Mouse (Mus musculus) heart, adult 2 months (tissue): ENCODE data around the gene Fbxo7. TPM values are rescaled to one million over a fixed set of nuclear protein-coding genes. Genes with fewer than 3 reads are reported as not detected.

Source experiments
- DNase-seq, 2 experiments: peaks; one replicate each; pipeline ENCODE4 v3.0.0; 2021
- H3K27ac ChIP-seq: fragments of 200-600 bp; 2 replicates; pipeline ENCODE4 v1.8.1; 2022
- H3K27me3 ChIP-seq: fragments of 200-500 bp; 2 replicates; pipeline ENCODE4 v1.6.1; 2012; ENCODE audit warnings: mild to moderate bottlenecking, low read length, inconsistent platforms, mixed read lengths; ENCODE audit not compliant: control insufficient read depth, insufficient read depth
- H3K36me3 ChIP-seq: fragments of 200-500 bp; 2 replicates; pipeline ENCODE4 v1.6.1; 2012; ENCODE audit warnings: low read length, inconsistent platforms; ENCODE audit not compliant: control insufficient read depth, insufficient read depth
- H3K4me1 ChIP-seq: fragments of 200-500 bp; 2 replicates; pipeline ENCODE4 v1.6.1; 2011; ENCODE audit warnings: low read length; ENCODE audit not compliant: control insufficient read depth, insufficient read depth
- H3K4me3 ChIP-seq: fragments of 200-600 bp; 2 replicates; pipeline ENCODE4 v1.8.1; 2022
- H3K79me2 ChIP-seq: fragments of 200-500 bp; replicated peaks from 2 replicates; pipeline ENCODE4 v1.6.1; 2012; ENCODE audit warnings: mild to moderate bottlenecking, inconsistent platforms, low read length, moderate library complexity, mixed read lengths; ENCODE audit not compliant: control insufficient read depth, insufficient read depth
- H3K9ac ChIP-seq: fragments of 200-500 bp; 2 replicates; pipeline ENCODE4 v1.6.1; 2012; ENCODE audit warnings: low read depth, mild to moderate bottlenecking, control low read depth, inconsistent platforms, low read length, mixed read lengths
- CTCF ChIP-seq: fragments of 200-600 bp; IDR thresholded peaks from 2 replicates; pipeline ENCODE4 v1.8.1; 2022; ENCODE audit warnings: antibody characterized with exemption, mild to moderate bottlenecking, moderate library complexity
- EP300 ChIP-seq: fragments of 200-500 bp; IDR thresholded peaks from 2 replicates; pipeline ENCODE4 v1.6.1; 2011; ENCODE audit warnings: low read depth, low read length, control low read depth; ENCODE audit not compliant: insufficient read depth
- POLR2A ChIP-seq: fragments of 200-500 bp; IDR thresholded peaks from 2 replicates; pipeline ENCODE4 v1.6.1; 2011; ENCODE audit warnings: mild to moderate bottlenecking, low read depth, low read length, control low read depth; ENCODE audit not compliant: insufficient read depth
- WGBS: fragments of 180-500 bp; shearing (Covaris S2); methylation state at CpG from one replicate; pipeline ENCODE4 v1.1.7; 2018; 5-methylcytosine and 5-hydroxymethylcytosine counted together
- intact Hi-C: fragments of 180-260 bp; cut with DNase I; formaldehyde crosslinking; loops from one replicate; pipeline ENCODE4 v1.15.1; 2025
- polyA plus RNA-seq: library from polyadenylated mRNA; depleted of rRNA; stranded (reverse); fragments of >200 nt; gene quantifications from 2 replicates; pipeline ENCODE4 v1.2.3, GENCODE M21; 2012
- total RNA-seq, 2 experiments: library from RNA; stranded (reverse); gene quantifications; 2 replicates each; pipeline ENCODE4 v1.2.3; 2021

Fbxo7 gene
- total and polyA plus RNA-seq, 3 experiments: 13.2 to 16.7 (median 16.2) TPM

- Histone ChIP-seq H3K36me3 (no peaks in the 10 kb centered on the region), H3K4me1 (peaks cover 8% of the 10 kb centered on the region), H3K79me2 (no peaks in the 10 kb centered on the region), H3K9ac (no peak overlapping the region), H3K27ac (peak overlapping the region; percentile 49), H3K4me3 (no peak overlapping the region), H3K27me3 (no peaks in the 10 kb centered on the region)
- TF ChIP-seq CTCF: peak; percentile 92
- TF ChIP-seq POLR2A: peak; percentile 46; the same call in 1 of the 2 replicates
- peak; percentile 100 for TF ChIP-seq EP300
- DNase-seq: peak; percentile 76 to 87
- intact Hi-C loops: loop anchor here (1.0 to 5.0 kb wide), 5 partner anchors 44 to 398 kb away; partner anchors contain the start of gene Fbxo7
- 7% methylated on average over 4 of the region's 4 CpGs for WGBS
Observed at GRCm38 (mm10) chr10:86064937-86065336, 43.2 kb downstream of the Fbxo7 start.

DNA sequence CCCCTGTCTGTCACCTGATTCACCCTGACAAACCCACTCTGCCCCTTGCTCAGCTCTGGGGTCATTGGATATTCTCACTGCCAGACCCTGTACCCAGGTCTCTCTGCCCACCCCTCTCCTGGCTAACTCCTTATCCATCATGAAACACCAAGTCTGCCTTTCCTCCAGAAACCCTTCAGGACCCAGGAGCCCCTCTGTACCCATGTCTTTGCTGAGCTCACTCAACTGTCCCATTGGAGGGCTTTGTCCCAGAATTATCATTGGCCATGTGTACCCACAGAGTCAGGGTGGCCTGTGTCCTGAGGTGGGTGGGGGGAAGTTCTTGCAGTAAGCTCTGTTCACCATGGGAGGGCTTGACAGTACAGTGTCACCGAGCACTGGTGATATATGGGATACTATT, 43.9 kb downstream of the Fbxo7 start:
- DNase-seq: no peak

DNA sequence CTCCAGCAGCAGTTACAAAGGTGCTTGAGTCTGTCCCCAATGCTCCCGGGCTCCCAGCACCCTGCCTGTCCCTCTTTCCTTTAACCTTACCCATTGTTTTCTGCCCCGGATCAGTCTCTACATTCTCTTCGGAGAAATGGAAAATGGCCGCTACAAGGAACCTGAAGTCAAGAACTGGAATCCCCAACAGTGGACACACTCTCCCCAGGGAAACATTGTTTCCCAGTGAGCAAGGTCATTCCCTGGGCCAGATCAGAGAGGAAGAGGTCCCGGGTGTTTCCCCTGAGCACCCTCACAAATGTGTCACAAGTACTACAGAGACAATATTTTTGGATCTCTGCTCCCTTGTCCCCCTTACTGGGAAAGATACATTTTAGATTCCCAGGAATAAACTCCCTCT, 44.9 kb downstream of the Fbxo7 start:
- Histone ChIP-seq H3K4me1 (peaks cover 8% of the 10 kb centered on the region), H3K36me3 (no peaks in the 10 kb centered on the region), H3K4me3 (no peak overlapping the region), H3K27ac (no peak overlapping the region), H3K9ac (no peak overlapping the region), H3K79me2 (no peaks in the 10 kb centered on the region), H3K27me3 (no peaks in the 10 kb centered on the region)
- no peak for DNase-seq
- intact Hi-C loops: loop anchor here (5.0 kb wide), 1 partner anchor 116 kb away; no protein-coding TSS in a partner anchor
- WGBS: 52% methylated on average over 5 of the region's 5 CpGs
- no peak for TF ChIP-seq CTCF
- TF ChIP-seq POLR2A: no peak
- TF ChIP-seq EP300: no peak

More for the DNA sequence above, 43.9 kb downstream of the Fbxo7 start:
- peaks cover 8% of the 10 kb centered on the region for H3K4me1 ChIP-seq
- no peaks in the 10 kb centered on the region for H3K27me3 ChIP-seq
- TF ChIP-seq CTCF (no peak), EP300 (no peak), POLR2A (no peak)
- intact Hi-C loops: loop anchor here (1.0 to 5.0 kb wide), 5 partner anchors 45 to 398 kb away; partner anchors contain the start of gene Fbxo7
- H3K9ac ChIP-seq: no peak overlapping the region
- peak overlapping the region; percentile 49 for H3K27ac ChIP-seq
- no peaks in the 10 kb centered on the region for H3K36me3 ChIP-seq
- H3K4me3 ChIP-seq: no peak overlapping the region
- 93% methylated on average over 1 of the region's 1 CpGs for WGBS
- H3K79me2 ChIP-seq: no peaks in the 10 kb centered on the region

DNA sequence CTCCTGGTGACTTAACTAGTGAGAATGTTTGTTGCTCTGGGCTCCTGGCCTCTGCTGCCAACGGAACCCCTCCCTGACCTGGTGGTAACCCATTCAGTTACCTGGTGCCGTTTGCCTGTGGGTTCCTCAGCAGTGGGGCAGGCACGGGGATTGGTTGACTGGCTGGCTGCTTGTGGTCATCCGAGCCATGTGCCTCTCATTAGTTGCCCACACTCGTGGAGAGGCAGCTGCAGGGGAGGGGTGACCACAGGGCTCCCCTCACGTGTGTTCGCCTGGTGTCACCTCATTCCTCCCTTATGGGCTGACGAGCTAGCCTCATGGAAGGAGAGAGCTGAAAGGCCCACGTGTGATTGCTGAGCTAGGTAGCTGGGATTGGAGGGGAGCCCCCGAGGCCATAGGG, 46.1 kb downstream of the Fbxo7 start:
- no peak for DNase-seq
- 85% methylated on average over 10 of the region's 10 CpGs for WGBS
- Histone ChIP-seq H3K27me3 (no peaks in the 10 kb centered on the region), H3K79me2 (no peaks in the 10 kb centered on the region), H3K9ac (no peak overlapping the region), H3K27ac (no peak overlapping the region), H3K4me1 (peaks cover 4% of the 10 kb centered on the region), H3K36me3 (no peaks in the 10 kb centered on the region), H3K4me3 (no peak overlapping the region)
- TF ChIP-seq POLR2A (no peak), CTCF (no peak), EP300 (no peak)
- intact Hi-C loops: loop anchor here (5.0 kb wide), 1 partner anchor 114 kb away; no protein-coding TSS in a partner anchor

DNA sequence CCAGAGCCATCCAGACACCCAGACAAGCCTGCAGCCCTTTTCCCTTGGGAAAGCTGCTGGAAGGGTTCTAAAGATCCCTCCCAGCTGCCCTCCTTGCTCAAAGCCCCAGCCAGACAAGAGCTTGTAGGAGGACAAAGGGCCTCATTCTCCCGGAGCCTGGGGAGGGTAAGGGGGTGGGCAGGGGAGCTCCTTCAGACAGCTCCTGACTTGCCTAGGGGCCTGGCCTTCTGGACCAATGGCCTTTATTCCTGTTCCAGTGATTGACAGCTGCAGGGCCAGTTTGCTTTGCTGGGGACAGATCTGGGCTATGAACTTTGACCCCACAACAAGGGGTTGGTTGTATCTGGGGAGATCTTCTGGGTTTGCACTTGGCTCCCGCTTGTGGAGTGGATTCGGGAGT, 47.6 kb downstream of the Fbxo7 start:
- WGBS: 71% methylated on average over 3 of the region's 3 CpGs
- no peak for TF ChIP-seq POLR2A
- no peak for TF ChIP-seq CTCF
- no peak for TF ChIP-seq EP300
- DNase-seq: no peak
- Histone ChIP-seq H3K36me3 (no peaks in the 10 kb centered on the region), H3K9ac (no peak overlapping the region), H3K79me2 (no peaks in the 10 kb centered on the region), H3K27ac (no peak overlapping the region), H3K27me3 (no peaks in the 10 kb centered on the region), H3K4me1 (peaks cover 3% of the 10 kb centered on the region), H3K4me3 (no peak overlapping the region)
- intact Hi-C loops: loop anchor here (5.0 kb wide), 1 partner anchor 113 kb away; no protein-coding TSS in a partner anchor

- intact Hi-C loops: no loop called here
- H3K27ac ChIP-seq: no peak overlapping the region
- no peaks in the 10 kb centered on the region for H3K27me3 ChIP-seq
- no peak for DNase-seq
- no peaks in the 10 kb centered on the region for H3K36me3 ChIP-seq
- TF ChIP-seq CTCF (no peak), EP300 (no peak), POLR2A (no peak)
- no peaks in the 10 kb centered on the region; the same call in 1 of the 2 replicates for H3K4me1 ChIP-seq
- 72% methylated on average over 3 of the region's 3 CpGs for WGBS
- H3K79me2 ChIP-seq: no peaks in the 10 kb centered on the region
- H3K4me3 ChIP-seq: no peak overlapping the region
- no peak overlapping the region for H3K9ac ChIP-seq
Observed at GRCm38 (mm10) chr10:86070751-86071150, 49.0 kb downstream of the Fbxo7 start.
